Mouse (Mus musculus) kidney, postnatal 0 days (tissue): Measurements from ENCODE around the gene Prss12. TPM values are rescaled to one million over a fixed set of nuclear protein-coding genes. Genes with fewer than 3 reads are reported as not detected.

Experiments
- ATAC-seq: fragments of 200-750 bp; cut with Nextera tagmentation; replicated peaks from 2 replicates; pipeline ENCODE4 v1.8.0; 2017; ENCODE audit warnings: low read depth, moderate number of reproducible peaks, moderate TSS enrichment, moderate library complexity; ENCODE audit not compliant: low FRiP score
- DNase-seq: peaks from one replicate; pipeline ENCODE4 v3.0.0-alpha.2; 2016; ENCODE audit warnings: low spot score
- H3K27ac ChIP-seq: fragments of 300-500 bp; sonication (generic); 2 replicates; pipeline ENCODE4 v1.5.1; 2014; ENCODE audit warnings: mild to moderate bottlenecking
- H3K27me3 ChIP-seq: fragments of 300-500 bp; sonication (generic); 2 replicates; pipeline ENCODE4 v1.6.1; 2014; ENCODE audit warnings: low read length, mixed read lengths; ENCODE audit not compliant: insufficient read depth
- H3K36me3 ChIP-seq: fragments of 300-500 bp; sonication (generic); 2 replicates; pipeline ENCODE4 v1.6.1; 2014; ENCODE audit warnings: low read length, mixed read lengths; ENCODE audit not compliant: insufficient read depth
- H3K4me1 ChIP-seq: fragments of 300-500 bp; sonication (generic); replicated peaks from 2 replicates; pipeline ENCODE4 v1.6.1; 2014; ENCODE audit warnings: antibody characterized with exemption, low read length, mixed read lengths; ENCODE audit not compliant: insufficient read depth
- H3K4me2 ChIP-seq: fragments of 300-500 bp; sonication (generic); 2 replicates; pipeline ENCODE4 v1.6.1; 2014; ENCODE audit warnings: mild to moderate bottlenecking, low read length, moderate library complexity, mixed read lengths
- H3K4me3 ChIP-seq: fragments of 300-500 bp; sonication (generic); replicated peaks from 2 replicates; pipeline ENCODE4 v1.5.1; 2014; ENCODE audit warnings: low read depth, low read length
- H3K9ac ChIP-seq: fragments of 300-500 bp; sonication (generic); 2 replicates; pipeline ENCODE4 v1.6.1; 2014; ENCODE audit warnings: low read depth, low read length
- H3K9me3 ChIP-seq: fragments of 300-500 bp; sonication (generic); replicated peaks from 2 replicates; pipeline ENCODE4 v1.6.1; 2016; ENCODE audit warnings: low read length, inconsistent platforms, mixed read lengths
- CTCF ChIP-seq: IDR thresholded peaks from 2 replicates; pipeline ENCODE4 v1.5.1; 2016; ENCODE audit warnings: antibody characterized with exemption, low read depth, mild to moderate bottlenecking, moderate library complexity
- WGBS: fragments of 180-500 bp; shearing (Covaris S2); extraction: QIAGEN DNeasy Blood & Tissue Kit; methylation state at CpG from one replicate; pipeline ENCODE4 v1.1.7; 2014; 5-methylcytosine and 5-hydroxymethylcytosine counted together
- polyA plus RNA-seq: library from polyadenylated mRNA; unstranded; fragments of >200 nt; fragmentation: Nextera tagmentation; extraction: Ambion mirVana; gene quantifications from 2 replicates; pipeline ENCODE4 v1.2.1, GENCODE M21; 2015

The Prss12 gene
- polyA plus RNA-seq, 1 experiment from 2014 or later = 6.3 TPM

- no peak overlapping the region for H3K4me2 ChIP-seq
- H3K9ac ChIP-seq = no peak overlapping the region
- no peaks in the 10 kb centered on the region for H3K36me3 ChIP-seq
- TF ChIP-seq CTCF = no peak
- DNase-seq (no peak), ATAC-seq (no peak)
- H3K9me3 ChIP-seq = no peaks in the 10 kb centered on the region
- H3K27ac ChIP-seq = no peak overlapping the region
- 83% methylated on average over 1 of the region's 1 CpGs for WGBS
- no peaks in the 10 kb centered on the region for H3K4me1 ChIP-seq
- H3K27me3 ChIP-seq = no peaks in the 10 kb centered on the region
- no peak overlapping the region for H3K4me3 ChIP-seq
Observed at GRCm38 (mm10) chr3:123460436-123460835, 13.7 kb downstream of the Prss12 start.

GRCm38 (mm10) chr3:123462264-123462663 is 15.6 kb downstream of the Prss12 start:
- no peak for TF ChIP-seq CTCF
- Histone ChIP-seq H3K4me3 (no peak overlapping the region), H3K4me1 (no peaks in the 10 kb centered on the region), H3K9ac (no peak overlapping the region), H3K27me3 (no peaks in the 10 kb centered on the region), H3K27ac (no peak overlapping the region), H3K36me3 (no peaks in the 10 kb centered on the region), H3K9me3 (no peaks in the 10 kb centered on the region), H3K4me2 (no peak overlapping the region)
- ATAC-seq (no peak), DNase-seq (no peak)
- WGBS = 84% methylated on average over 6 of the region's 6 CpGs

GRCm38 (mm10) chr3:123476833-123477232 is 30.1 kb downstream of the Prss12 start:
- no peak for TF ChIP-seq CTCF
- Histone ChIP-seq H3K36me3 (no peaks in the 10 kb centered on the region), H3K4me3 (no peak overlapping the region), H3K27ac (no peak overlapping the region), H3K4me1 (no peaks in the 10 kb centered on the region), H3K27me3 (no peaks in the 10 kb centered on the region), H3K9ac (no peak overlapping the region), H3K4me2 (no peak overlapping the region), H3K9me3 (no peaks in the 10 kb centered on the region)
- DNase-seq = no peak
- no peak for ATAC-seq
- 62% methylated on average over 3 of the region's 3 CpGs for WGBS

GRCm38 (mm10) chr3:123481266-123481665 is 34.6 kb downstream of the Prss12 start:
- no peak for ATAC-seq
- Histone ChIP-seq H3K9me3 (no peaks in the 10 kb centered on the region), H3K4me2 (no peak overlapping the region), H3K27me3 (no peaks in the 10 kb centered on the region), H3K4me3 (no peak overlapping the region), H3K36me3 (no peaks in the 10 kb centered on the region), H3K4me1 (no peaks in the 10 kb centered on the region), H3K9ac (no peak overlapping the region), H3K27ac (no peak overlapping the region)
- DNase-seq = no peak
- TF ChIP-seq CTCF = no peak
- WGBS = 81% methylated on average over 6 of the region's 6 CpGs

GRCm38 (mm10) chr3:123491814-123492213 is 45.1 kb downstream of the Prss12 start:
- no peak overlapping the region for H3K4me3 ChIP-seq
- WGBS = 100% methylated on average over 1 of the region's 1 CpGs
- no peak overlapping the region for H3K27ac ChIP-seq
- ATAC-seq (no peak), DNase-seq (no peak)
- H3K9ac ChIP-seq = no peak overlapping the region
- H3K9me3 ChIP-seq = no peaks in the 10 kb centered on the region
- TF ChIP-seq CTCF = no peak
- H3K4me1 ChIP-seq = no peaks in the 10 kb centered on the region
- H3K36me3 ChIP-seq = no peaks in the 10 kb centered on the region
- no peak overlapping the region for H3K4me2 ChIP-seq
- no peaks in the 10 kb centered on the region for H3K27me3 ChIP-seq

GRCm38 (mm10) chr3:123493163-123493562 is 46.5 kb downstream of the Prss12 start:
- H3K4me1 ChIP-seq = no peaks in the 10 kb centered on the region
- H3K4me2 ChIP-seq = no peak overlapping the region
- no peaks in the 10 kb centered on the region for H3K36me3 ChIP-seq
- ATAC-seq (no peak), DNase-seq (no peak)
- 92% methylated on average over 3 of the region's 3 CpGs for WGBS
- no peak for TF ChIP-seq CTCF
- no peaks in the 10 kb centered on the region for H3K27me3 ChIP-seq
- no peak overlapping the region for H3K27ac ChIP-seq
- H3K9me3 ChIP-seq = no peaks in the 10 kb centered on the region
- no peak overlapping the region for H3K4me3 ChIP-seq
- H3K9ac ChIP-seq = no peak overlapping the region

- no peak overlapping the region for H3K4me2 ChIP-seq
- no peak overlapping the region for H3K27ac ChIP-seq
- TF ChIP-seq CTCF = no peak
- no peak overlapping the region for H3K4me3 ChIP-seq
- no peak for ATAC-seq
- no peaks in the 10 kb centered on the region for H3K36me3 ChIP-seq
- no peak overlapping the region for H3K9ac ChIP-seq
- H3K9me3 ChIP-seq = no peaks in the 10 kb centered on the region
- WGBS = 80% methylated on average over 6 of the region's 6 CpGs
- H3K4me1 ChIP-seq = no peaks in the 10 kb centered on the region
- H3K27me3 ChIP-seq = no peaks in the 10 kb centered on the region
- no peak for DNase-seq
Observed at GRCm38 (mm10) chr3:123495088-123495487, 48.4 kb downstream of the Prss12 start.
